Mouse (Mus musculus) liver, postnatal 0 days (tissue): ENCODE data around the gene Zfp36.

Experiments
- CTCF ChIP-seq: sonication (generic); IDR thresholded peaks from 2 replicates; pipeline ENCODE4 v1.5.1; 2016; ENCODE audit warnings: antibody characterized with exemption, low read depth
- EP300 ChIP-seq: IDR thresholded peaks from 2 replicates; pipeline ENCODE4 v1.6.1; 2016; ENCODE audit warnings: antibody characterized with exemption, low read depth, mild to moderate bottlenecking

GRCm38 (mm10) chr7:28356981-28357380, 23.1 kb downstream of the Zfp36 start:
- TF ChIP-seq CTCF (no peak), EP300 (no peak)
